Mouse (Mus musculus): ENCODE measurements at regions not wholly inside any gene's neighbourhood (a gene's known extent, or its start where the extent isn't known, plus 50 kb on each side); places are given as distances from the start of the nearest gene placed in this dataset.

DNA sequence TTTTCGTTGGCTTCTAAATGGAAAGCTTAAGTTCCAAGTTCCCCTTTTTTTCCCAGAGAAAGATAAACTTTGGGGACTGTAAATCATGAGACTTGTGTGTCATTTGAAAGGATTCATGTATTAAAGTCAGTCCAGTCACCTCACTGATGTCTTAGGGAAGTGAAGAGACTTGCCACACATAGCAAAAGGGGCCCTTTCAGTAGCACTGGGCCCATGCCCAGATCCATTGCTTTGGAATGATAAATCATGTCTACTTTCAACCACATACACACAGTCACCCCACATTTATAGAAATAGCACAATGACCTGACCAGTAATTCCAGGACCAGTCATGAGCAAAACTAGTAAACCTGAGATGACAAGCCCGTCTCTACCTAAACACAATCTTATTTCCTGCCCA, 133.2 kb upstream of the Clint1 start:
- no peak for TF ChIP-seq CTCF (IDR thresholded peaks at IDR 0.05; ENCODE audit: insufficient read depth, low read depth, low read length)
- TF ChIP-seq POLR2A (IDR thresholded peaks at IDR 0.05; ENCODE audit: insufficient read depth, low read depth, low read length) = no peak
- Histone ChIP-seq H3K4me1 (ENCODE audit: control insufficient read depth, insufficient read depth, low read length) (no peaks in the 10 kb centered on the region), H3K4me3 (ENCODE audit: insufficient read depth, low read depth, low read length) (no peak overlapping the region), H3K27ac (ENCODE audit: insufficient read depth, low read depth, low read length) (no peak overlapping the region)
- 69% methylated on average over 2 of the region's 2 CpGs for WGBS

DNA sequence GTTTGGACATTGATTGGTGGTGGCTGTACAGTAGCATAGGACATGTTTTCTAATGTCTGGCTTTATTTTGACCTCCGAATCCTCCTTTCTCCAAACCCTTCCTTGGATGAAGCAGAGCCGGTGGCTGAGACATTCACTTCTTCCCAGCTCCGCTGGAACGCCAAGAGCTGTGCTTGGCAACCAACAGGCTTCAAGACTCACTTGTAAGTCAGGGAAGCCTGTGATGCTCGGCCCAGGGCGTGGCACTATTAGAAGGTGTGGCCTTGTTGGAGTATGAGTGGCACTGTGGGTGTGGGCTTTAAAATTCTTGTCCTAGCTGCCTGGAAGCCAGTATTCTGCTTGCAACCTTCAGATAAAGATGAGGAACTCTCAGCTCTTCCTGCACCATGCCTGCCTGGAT, 132.0 kb upstream of the Clint1 start:
- Histone ChIP-seq H3K4me3 (ENCODE audit: insufficient read depth, low read depth, low read length) (no peak overlapping the region), H3K27ac (ENCODE audit: insufficient read depth, low read depth, low read length) (no peak overlapping the region), H3K4me1 (ENCODE audit: control insufficient read depth, insufficient read depth, low read length) (no peaks in the 10 kb centered on the region)
- TF ChIP-seq CTCF (IDR thresholded peaks at IDR 0.05; ENCODE audit: insufficient read depth, low read depth, low read length) (no peak), POLR2A (IDR thresholded peaks at IDR 0.05; ENCODE audit: insufficient read depth, low read depth, low read length) (no peak)
- WGBS = 86% methylated on average over 6 of the region's 6 CpGs

DNA sequence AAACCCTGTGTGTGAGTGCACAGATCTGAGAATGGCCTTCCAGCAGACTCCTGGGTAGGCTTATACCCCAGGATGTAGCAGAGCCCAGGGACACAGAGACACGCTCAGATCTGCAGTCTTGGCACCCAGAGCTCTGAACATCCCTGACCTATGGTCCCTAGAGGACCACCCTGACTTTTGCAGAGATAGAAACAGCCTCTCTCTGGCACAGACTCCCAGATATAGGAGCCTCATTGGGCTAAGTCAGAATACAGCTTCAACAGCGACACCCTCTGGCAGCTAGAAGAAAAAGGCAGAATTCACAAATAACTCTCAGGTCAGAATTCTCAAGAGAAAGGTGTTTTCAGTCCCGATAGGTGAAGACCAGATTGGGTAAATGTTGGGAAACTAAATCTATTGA, 115.3 kb upstream of the Clint1 start:
- H3K4me3 ChIP-seq (ENCODE audit: insufficient read depth, low read depth, low read length) = no peak overlapping the region
- no peak for TF ChIP-seq POLR2A (IDR thresholded peaks at IDR 0.05; ENCODE audit: insufficient read depth, low read depth, low read length)
- no peak for TF ChIP-seq CTCF (IDR thresholded peaks at IDR 0.05; ENCODE audit: insufficient read depth, low read depth, low read length)
- H3K27ac ChIP-seq (ENCODE audit: insufficient read depth, low read depth, low read length) = no peak overlapping the region
- 60% methylated on average over 3 of the region's 3 CpGs for WGBS
- H3K4me1 ChIP-seq (ENCODE audit: control insufficient read depth, insufficient read depth, low read length) = no peaks in the 10 kb centered on the region

DNA sequence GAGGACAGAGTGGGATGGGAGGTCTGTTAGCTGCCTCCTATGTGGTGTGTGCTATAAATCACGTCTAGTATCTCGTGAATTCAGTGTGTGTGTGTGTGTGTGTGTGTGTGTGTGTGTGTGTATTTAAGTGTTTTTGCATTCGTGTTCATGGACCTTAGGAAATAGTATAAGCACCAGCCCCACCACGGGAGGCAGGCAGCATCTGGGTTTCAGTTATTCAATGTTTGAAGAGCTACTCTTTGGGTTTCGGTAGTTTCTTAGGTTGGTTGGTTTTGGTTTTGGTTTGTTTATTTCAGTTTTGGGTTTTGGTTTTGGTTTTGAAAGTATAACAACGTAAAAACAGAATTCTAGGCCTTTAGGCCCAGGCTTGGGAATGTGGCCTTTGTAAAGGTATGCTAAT, 113.5 kb upstream of the Clint1 start:
- H3K4me1 ChIP-seq (ENCODE audit: control insufficient read depth, insufficient read depth, low read length) = no peaks in the 10 kb centered on the region
- H3K27ac ChIP-seq (ENCODE audit: insufficient read depth, low read depth, low read length) = no peak overlapping the region
- H3K4me3 ChIP-seq (ENCODE audit: insufficient read depth, low read depth, low read length) = no peak overlapping the region
- 87% methylated on average over 6 of the region's 6 CpGs for WGBS
- TF ChIP-seq POLR2A (IDR thresholded peaks at IDR 0.05; ENCODE audit: insufficient read depth, low read depth, low read length) = no peak
- TF ChIP-seq CTCF (IDR thresholded peaks at IDR 0.05; ENCODE audit: insufficient read depth, low read depth, low read length) = no peak

DNA sequence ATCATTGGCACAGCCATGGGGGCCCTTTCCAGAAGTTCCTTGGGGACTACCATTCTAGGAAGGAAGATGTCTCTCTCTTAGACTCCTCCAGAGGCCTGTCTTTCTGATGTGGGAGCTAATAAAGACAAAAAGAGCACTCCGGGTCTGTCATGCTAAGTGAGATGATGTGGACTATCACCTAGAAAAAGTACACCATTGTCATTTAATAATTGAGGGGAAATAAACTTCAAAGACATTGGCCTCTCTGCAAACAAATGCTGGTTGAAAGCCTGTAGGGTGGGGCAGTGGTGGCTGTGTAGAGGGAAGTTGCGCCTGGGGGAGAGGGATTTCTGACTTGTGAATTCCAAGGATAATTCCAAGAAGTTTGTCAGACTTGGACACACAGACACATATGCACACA, 105.9 kb upstream of the Clint1 start:
- TF ChIP-seq POLR2A (IDR thresholded peaks at IDR 0.05; ENCODE audit: insufficient read depth, low read depth, low read length) (no peak), CTCF (IDR thresholded peaks at IDR 0.05; ENCODE audit: insufficient read depth, low read depth, low read length) (no peak)
- Histone ChIP-seq H3K4me3 (ENCODE audit: insufficient read depth, low read depth, low read length) (no peak overlapping the region), H3K4me1 (ENCODE audit: control insufficient read depth, insufficient read depth, low read length) (no peaks in the 10 kb centered on the region), H3K27ac (ENCODE audit: insufficient read depth, low read depth, low read length) (no peak overlapping the region)
- WGBS = 99% methylated on average over 2 of the region's 2 CpGs

DNA sequence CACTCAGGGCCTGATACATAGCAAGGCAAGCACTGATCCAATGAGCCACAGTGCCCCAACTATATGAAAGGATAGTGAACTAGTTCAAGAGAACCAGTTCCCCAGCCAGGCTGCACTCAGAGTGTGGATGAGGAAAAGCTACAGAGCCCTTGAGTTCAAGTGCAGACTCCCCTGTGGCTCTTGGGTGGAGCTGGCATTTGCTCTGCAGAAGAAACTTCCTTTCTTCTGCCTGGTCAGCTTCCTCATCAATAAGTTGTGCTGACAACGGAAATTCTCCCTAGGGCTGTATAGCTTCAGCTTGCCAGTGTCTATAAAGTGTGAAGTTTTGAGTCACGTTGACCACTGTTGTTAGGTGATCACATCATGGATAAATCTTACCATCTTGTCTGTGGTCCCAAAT, 101.6 kb upstream of the Clint1 start:
- 81% methylated on average over 2 of the region's 2 CpGs for WGBS
- H3K4me3 ChIP-seq (ENCODE audit: insufficient read depth, low read depth, low read length) = no peak overlapping the region
- H3K27ac ChIP-seq (ENCODE audit: insufficient read depth, low read depth, low read length) = no peak overlapping the region
- H3K4me1 ChIP-seq (ENCODE audit: control insufficient read depth, insufficient read depth, low read length) = no peaks in the 10 kb centered on the region
- no peak for TF ChIP-seq POLR2A (IDR thresholded peaks at IDR 0.05; ENCODE audit: insufficient read depth, low read depth, low read length)
- no peak for TF ChIP-seq CTCF (IDR thresholded peaks at IDR 0.05; ENCODE audit: insufficient read depth, low read depth, low read length)

DNA sequence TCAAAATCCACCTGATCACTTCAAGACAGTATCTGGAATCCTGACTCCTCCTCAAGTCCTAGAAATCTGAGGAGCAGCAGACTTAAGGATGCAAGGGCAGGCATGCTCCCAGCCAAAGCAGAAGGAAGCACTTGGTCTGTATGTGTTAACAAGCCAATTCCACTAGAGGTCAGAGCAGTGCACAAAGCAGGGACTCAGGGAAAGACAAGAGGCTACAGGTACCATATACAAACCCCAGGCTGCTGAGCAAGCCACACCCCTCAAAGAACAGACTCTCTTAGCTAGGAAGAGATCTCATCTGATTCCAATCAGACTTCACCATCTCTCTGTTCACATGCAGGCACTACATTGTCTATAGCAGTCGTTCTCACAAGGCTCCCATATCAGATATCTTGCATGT, 99.6 kb upstream of the Clint1 start:
- TF ChIP-seq POLR2A (IDR thresholded peaks at IDR 0.05; ENCODE audit: insufficient read depth, low read depth, low read length) = no peak
- no peak for TF ChIP-seq CTCF (IDR thresholded peaks at IDR 0.05; ENCODE audit: insufficient read depth, low read depth, low read length)
- Histone ChIP-seq H3K4me1 (ENCODE audit: control insufficient read depth, insufficient read depth, low read length) (no peaks in the 10 kb centered on the region), H3K4me3 (ENCODE audit: insufficient read depth, low read depth, low read length) (no peak overlapping the region), H3K27ac (ENCODE audit: insufficient read depth, low read depth, low read length) (no peak overlapping the region)
- WGBS = 65% methylated on average over 1 of the region's 1 CpGs

DNA sequence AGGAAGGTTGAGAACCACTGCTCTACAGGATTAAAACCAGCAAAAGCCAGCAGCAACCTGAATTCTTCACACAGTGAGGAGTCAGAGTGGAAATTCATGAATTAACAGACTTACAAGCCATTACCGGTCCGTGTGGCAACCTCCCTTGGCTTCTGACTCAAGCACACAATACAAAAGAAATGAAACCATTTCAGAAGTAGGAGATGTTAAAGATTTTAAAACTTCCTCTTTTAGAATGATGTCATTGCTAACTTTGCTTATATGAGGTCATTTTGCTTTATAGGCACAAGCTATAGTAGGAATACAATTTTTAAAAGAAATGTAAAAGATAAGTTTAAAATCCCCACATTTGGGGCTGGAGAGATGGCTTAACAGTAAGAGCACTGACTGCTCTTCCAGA, 99.1 kb upstream of the Clint1 start:
- no peaks in the 10 kb centered on the region for H3K4me1 ChIP-seq (ENCODE audit: control insufficient read depth, insufficient read depth, low read length)
- TF ChIP-seq CTCF (IDR thresholded peaks at IDR 0.05; ENCODE audit: insufficient read depth, low read depth, low read length) = no peak
- no peak for TF ChIP-seq POLR2A (IDR thresholded peaks at IDR 0.05; ENCODE audit: insufficient read depth, low read depth, low read length)
- H3K4me3 ChIP-seq (ENCODE audit: insufficient read depth, low read depth, low read length) = no peak overlapping the region
- WGBS = 60% methylated on average over 2 of the region's 2 CpGs
- H3K27ac ChIP-seq (ENCODE audit: insufficient read depth, low read depth, low read length) = no peak overlapping the region

DNA sequence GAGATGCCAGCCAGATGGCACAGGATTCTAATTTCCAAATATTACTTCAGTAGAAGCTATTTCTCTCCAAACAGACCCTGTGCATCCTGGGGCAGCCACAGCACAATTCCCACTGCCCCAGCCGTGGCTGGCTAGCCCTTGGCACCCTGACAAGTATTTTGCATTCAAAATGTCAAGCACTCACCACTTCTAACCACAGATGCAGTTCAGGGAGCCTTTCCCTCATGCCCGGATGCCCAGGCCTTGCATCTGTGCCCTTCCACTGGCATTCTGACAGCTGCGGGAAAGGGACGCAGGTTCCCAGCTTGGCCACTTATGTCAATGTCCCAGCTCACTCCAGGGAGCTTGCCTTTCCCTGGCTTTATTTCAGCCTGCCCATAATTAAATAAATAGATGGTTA, 84.8 kb upstream of the Clint1 start:
- no peak overlapping the region for H3K27ac ChIP-seq (ENCODE audit: insufficient read depth, low read depth, low read length)
- no peak for TF ChIP-seq POLR2A (IDR thresholded peaks at IDR 0.05; ENCODE audit: insufficient read depth, low read depth, low read length)
- no peak for TF ChIP-seq CTCF (IDR thresholded peaks at IDR 0.05; ENCODE audit: insufficient read depth, low read depth, low read length)
- WGBS = 38% methylated on average over 4 of the region's 4 CpGs
- H3K4me3 ChIP-seq (ENCODE audit: insufficient read depth, low read depth, low read length) = no peak overlapping the region
- no peaks in the 10 kb centered on the region for H3K4me1 ChIP-seq (ENCODE audit: control insufficient read depth, insufficient read depth, low read length)

DNA sequence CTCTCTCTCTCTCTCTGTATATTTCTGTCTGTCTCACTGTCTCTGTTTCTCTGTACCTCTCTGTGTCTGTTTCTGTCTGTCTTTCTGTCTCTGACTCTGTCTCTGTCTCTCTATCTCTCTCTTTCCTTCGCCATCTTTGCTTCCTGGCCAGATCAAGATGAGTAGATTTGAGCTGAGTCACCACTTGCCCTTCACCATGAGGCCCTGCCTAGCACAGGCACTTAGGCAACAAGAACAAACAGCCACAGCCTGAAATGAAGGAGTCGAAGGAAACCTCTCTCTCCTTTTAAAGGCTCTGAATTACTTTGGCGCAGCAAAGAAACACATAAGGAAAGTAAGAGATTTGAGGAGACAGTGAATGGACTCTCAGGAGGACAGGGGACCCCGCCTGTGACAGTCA, 69.4 kb upstream of the Clint1 start:
- H3K4me1 ChIP-seq (ENCODE audit: control insufficient read depth, insufficient read depth, low read length) = no peaks in the 10 kb centered on the region
- no peak overlapping the region for H3K27ac ChIP-seq (ENCODE audit: insufficient read depth, low read depth, low read length)
- WGBS = 90% methylated on average over 4 of the region's 4 CpGs
- H3K4me3 ChIP-seq (ENCODE audit: insufficient read depth, low read depth, low read length) = no peak overlapping the region
- TF ChIP-seq POLR2A (IDR thresholded peaks at IDR 0.05; ENCODE audit: insufficient read depth, low read depth, low read length) (no peak), CTCF (IDR thresholded peaks at IDR 0.05; ENCODE audit: insufficient read depth, low read depth, low read length) (no peak)
